Mouse (Mus musculus) kidney, embryonic 16.5 days (tissue): ENCODE measurements around the gene 1700057G04Rik. TPM values are rescaled to one million over a fixed set of nuclear protein-coding genes. Genes with fewer than 3 reads are reported as not detected.

Experiments used
- ATAC-seq: fragments of 200-750 bp; cut with Nextera tagmentation; 2 replicates; pipeline ENCODE4 v1.8.0; 2017; ENCODE audit warnings: moderate TSS enrichment; ENCODE audit not compliant: low FRiP score, low TSS enrichment
- H3K27ac ChIP-seq: fragments of 300-500 bp; sonication (generic); 2 replicates; pipeline ENCODE4 v1.5.1; 2014; ENCODE audit warnings: low read length
- H3K27me3 ChIP-seq: fragments of 300-500 bp; sonication (generic); 2 replicates; pipeline ENCODE4 v1.6.1; 2014; ENCODE audit warnings: low read length, control low read depth, mixed read lengths; ENCODE audit not compliant: insufficient read depth
- H3K36me3 ChIP-seq: fragments of 300-500 bp; sonication (generic); 2 replicates; pipeline ENCODE4 v1.6.1; 2014; ENCODE audit warnings: low read length, control low read depth, mixed read lengths; ENCODE audit not compliant: insufficient read depth
- H3K4me1 ChIP-seq: fragments of 300-500 bp; sonication (generic); 2 replicates; pipeline ENCODE4 v1.6.1; 2014; ENCODE audit warnings: low read length, control low read depth, mixed read lengths; ENCODE audit not compliant: insufficient read depth
- H3K4me2 ChIP-seq: fragments of 300-500 bp; sonication (generic); replicated peaks from 2 replicates; pipeline ENCODE4 v1.6.1; 2014; ENCODE audit warnings: low read depth, low read length
- H3K4me3 ChIP-seq: fragments of 300-500 bp; sonication (generic); 2 replicates; pipeline ENCODE4 v1.5.1; 2014; ENCODE audit warnings: mild to moderate bottlenecking, low read length
- H3K9ac ChIP-seq: fragments of 300-500 bp; sonication (generic); replicated peaks from 2 replicates; pipeline ENCODE4 v1.6.1; 2014; ENCODE audit warnings: low read length
- H3K9me3 ChIP-seq: fragments of 300-500 bp; sonication (generic); 2 replicates; pipeline ENCODE4 v1.6.1; 2016; ENCODE audit warnings: low read length, control low read depth
- WGBS: fragments of 180-500 bp; shearing (Covaris S2); extraction: QIAGEN DNeasy Blood & Tissue Kit; methylation state at CpG from one replicate; pipeline ENCODE4 v1.1.7; 2014; 5-methylcytosine and 5-hydroxymethylcytosine counted together
- polyA plus RNA-seq: library from polyadenylated mRNA; unstranded; fragments of >200 nt; fragmentation: Nextera tagmentation; extraction: Ambion mirVana; gene quantifications from 2 replicates; pipeline ENCODE4 v1.2.1, GENCODE M21; 2015

The 1700057G04Rik gene
- not detected in 2 replicates for polyA plus RNA-seq

GRCm38 (mm10) chr9:92309077-92309476 is at the start of gene 1700057G04Rik:
Gene 1700057G04Rik, plus strand, starts transcription at chr9:92309377.
- no peak within 1 kb of the TSS for H3K4me3 ChIP-seq
- no peak within 1 kb of the TSS for H3K27ac ChIP-seq
- WGBS, result 80% methylated on average over 1 of the region's 1 CpGs
- no peak within 1 kb of the TSS for H3K4me2 ChIP-seq
- H3K9ac ChIP-seq, result no peak within 1 kb of the TSS
- ATAC-seq, result no peak
- H3K36me3 ChIP-seq, result no peaks in the 10 kb centered on the region
- no peaks in the 10 kb centered on the region for H3K27me3 ChIP-seq
- H3K9me3 ChIP-seq, result no peaks in the 10 kb centered on the region
- peaks cover 2% of the 10 kb centered on the region; the same call in 1 of the 2 replicates for H3K4me1 ChIP-seq

GRCm38 (mm10) chr9:92260481-92261159 is 48.6 kb upstream of the 1700057G04Rik start:
- Histone ChIP-seq H3K9ac (no peak overlapping the region), H3K9me3 (no peaks in the 10 kb centered on the region), H3K27ac (0 out of 2 replicates have a peak overlapping the region, but pooled peaks have one; percentile 26)

GRCm38 (mm10) chr9:92265719-92266118 is 43.5 kb upstream of the 1700057G04Rik start:
- Histone ChIP-seq H3K27me3 (no peaks in the 10 kb centered on the region), H3K36me3 (peaks cover 52% of the 10 kb centered on the region), H3K27ac (no peak overlapping the region), H3K4me3 (no peak overlapping the region), H3K9ac (no peak overlapping the region), H3K9me3 (peaks cover 4% of the 10 kb centered on the region), H3K4me1 (peaks cover 13% of the 10 kb centered on the region), H3K4me2 (no peak overlapping the region)
- 88% methylated on average over 4 of the region's 4 CpGs for WGBS
- ATAC-seq, result no peak

More at GRCm38 (mm10) chr9:92260481-92261159, 48.6 kb upstream of the 1700057G04Rik start:
- Histone ChIP-seq H3K27me3 (no peaks in the 10 kb centered on the region), H3K36me3 (peaks cover 23% of the 10 kb centered on the region), H3K4me2 (no peak overlapping the region), H3K4me3 (no peak overlapping the region), H3K4me1 (no peaks in the 10 kb centered on the region)
- no peak for ATAC-seq
- WGBS, result 76% methylated on average over 7 of the region's 7 CpGs

- Histone ChIP-seq H3K9me3 (peaks cover 4% of the 10 kb centered on the region), H3K4me1 (peaks cover 18% of the 10 kb centered on the region), H3K27me3 (no peaks in the 10 kb centered on the region), H3K9ac (no peak overlapping the region), H3K36me3 (peaks cover 49% of the 10 kb centered on the region), H3K27ac (no peak overlapping the region; the same call in 1 of the 2 replicates), H3K4me2 (no peak overlapping the region), H3K4me3 (no peak overlapping the region)
- WGBS, result 55% methylated on average over 8 of the region's 8 CpGs
- no peak for ATAC-seq
Observed at GRCm38 (mm10) chr9:92266558-92267171, 42.5 kb upstream of the 1700057G04Rik start.

- Histone ChIP-seq H3K36me3 (peaks cover 52% of the 10 kb centered on the region), H3K27ac (no peak overlapping the region), H3K9me3 (peaks cover 4% of the 10 kb centered on the region), H3K27me3 (no peaks in the 10 kb centered on the region), H3K4me1 (peaks cover 21% of the 10 kb centered on the region), H3K9ac (no peak overlapping the region), H3K4me2 (no peak overlapping the region), H3K4me3 (no peak overlapping the region)
- ATAC-seq, result peak; percentile 94
- WGBS, result 42% methylated on average over 1 of the region's 1 CpGs
Observed at GRCm38 (mm10) chr9:92267732-92268131, 41.4 kb upstream of the 1700057G04Rik start.

GRCm38 (mm10) chr9:92269829-92270404 is 39.3 kb upstream of the 1700057G04Rik start:
- no peak overlapping the region for H3K9ac ChIP-seq
- no peak overlapping the region for H3K27ac ChIP-seq
- H3K27me3 ChIP-seq, result no peaks in the 10 kb centered on the region
- H3K4me2 ChIP-seq, result no peak overlapping the region
- ATAC-seq, result no peak
- H3K36me3 ChIP-seq, result peaks cover 51% of the 10 kb centered on the region
- WGBS, result 87% methylated on average over 5 of the region's 5 CpGs
- no peak overlapping the region for H3K4me3 ChIP-seq
- H3K4me1 ChIP-seq, result peaks cover 43% of the 10 kb centered on the region
- peaks cover 4% of the 10 kb centered on the region for H3K9me3 ChIP-seq

GRCm38 (mm10) chr9:92270927-92271326 is 38.2 kb upstream of the 1700057G04Rik start:
- no peak for ATAC-seq
- Histone ChIP-seq H3K4me2 (no peak overlapping the region), H3K4me3 (no peak overlapping the region), H3K27me3 (no peaks in the 10 kb centered on the region), H3K36me3 (peaks cover 45% of the 10 kb centered on the region), H3K27ac (no peak overlapping the region), H3K9ac (no peak overlapping the region), H3K9me3 (peaks cover 4% of the 10 kb centered on the region), H3K4me1 (peaks cover 53% of the 10 kb centered on the region)
- WGBS, result 40% methylated on average over 4 of the region's 4 CpGs

- 77% methylated on average over 4 of the region's 4 CpGs for WGBS
- H3K27ac ChIP-seq, result peak overlapping the region; percentile 91; the same call in 1 of the 2 replicates
- no peaks in the 10 kb centered on the region for H3K27me3 ChIP-seq
Observed at GRCm38 (mm10) chr9:92272650-92273049, 36.5 kb upstream of the 1700057G04Rik start.

GRCm38 (mm10) chr9:92273271-92273670 is 35.9 kb upstream of the 1700057G04Rik start:
- Histone ChIP-seq H3K4me3 (no peak overlapping the region), H3K4me2 (no peak overlapping the region), H3K27me3 (no peaks in the 10 kb centered on the region), H3K9me3 (peaks cover 4% of the 10 kb centered on the region), H3K27ac (peak overlapping the region; percentile 91), H3K4me1 (peaks cover 56% of the 10 kb centered on the region), H3K9ac (no peak overlapping the region), H3K36me3 (peaks cover 33% of the 10 kb centered on the region)
- ATAC-seq, result no peak
- WGBS, result 75% methylated on average over 2 of the region's 2 CpGs

More at GRCm38 (mm10) chr9:92272650-92273049, 36.5 kb upstream of the 1700057G04Rik start:
- no peak for ATAC-seq
- Histone ChIP-seq H3K4me2 (no peak overlapping the region), H3K4me3 (no peak overlapping the region), H3K9me3 (peaks cover 4% of the 10 kb centered on the region), H3K9ac (no peak overlapping the region), H3K4me1 (peaks cover 62% of the 10 kb centered on the region), H3K36me3 (peaks cover 35% of the 10 kb centered on the region)
